Mouse (Mus musculus) small intestine, adult 2 months (tissue): Measurements from ENCODE around the gene Ngly1.

Source experiments
- CTCF ChIP-seq: fragments of 200-500 bp; IDR thresholded peaks from 2 replicates; pipeline ENCODE4 v1.5.1; 2012; ENCODE audit warnings: low read depth, mild to moderate bottlenecking, control low read depth, inconsistent platforms, low read length, moderate library complexity, mixed read lengths; ENCODE audit not compliant: insufficient replicate concordance, insufficient read length; ENCODE audit errors: extremely low read depth
- POLR2A ChIP-seq: fragments of 200-500 bp; IDR thresholded peaks from 2 replicates; pipeline ENCODE4 v1.6.1; 2012; ENCODE audit warnings: low read depth, mild to moderate bottlenecking, control low read depth, inconsistent platforms, low read length, moderate library complexity

GRCm38 (mm10) chr14:16310791-16311190 is 61.7 kb downstream of the Ngly1 start:
- no peak for TF ChIP-seq CTCF
- TF ChIP-seq POLR2A = no peak
